Mouse (Mus musculus) liver, embryonic 14.5 days (tissue): ENCODE data around the gene Med24.

Source experiments
- CTCF ChIP-seq: IDR thresholded peaks from 2 replicates; pipeline ENCODE4 v1.5.1; 2016; ENCODE audit warnings: antibody characterized with exemption, low read depth, control low read depth
- EP300 ChIP-seq: IDR thresholded peaks from 2 replicates; pipeline ENCODE4 v1.6.1; 2016; ENCODE audit warnings: antibody characterized with exemption, low read depth

DNA sequence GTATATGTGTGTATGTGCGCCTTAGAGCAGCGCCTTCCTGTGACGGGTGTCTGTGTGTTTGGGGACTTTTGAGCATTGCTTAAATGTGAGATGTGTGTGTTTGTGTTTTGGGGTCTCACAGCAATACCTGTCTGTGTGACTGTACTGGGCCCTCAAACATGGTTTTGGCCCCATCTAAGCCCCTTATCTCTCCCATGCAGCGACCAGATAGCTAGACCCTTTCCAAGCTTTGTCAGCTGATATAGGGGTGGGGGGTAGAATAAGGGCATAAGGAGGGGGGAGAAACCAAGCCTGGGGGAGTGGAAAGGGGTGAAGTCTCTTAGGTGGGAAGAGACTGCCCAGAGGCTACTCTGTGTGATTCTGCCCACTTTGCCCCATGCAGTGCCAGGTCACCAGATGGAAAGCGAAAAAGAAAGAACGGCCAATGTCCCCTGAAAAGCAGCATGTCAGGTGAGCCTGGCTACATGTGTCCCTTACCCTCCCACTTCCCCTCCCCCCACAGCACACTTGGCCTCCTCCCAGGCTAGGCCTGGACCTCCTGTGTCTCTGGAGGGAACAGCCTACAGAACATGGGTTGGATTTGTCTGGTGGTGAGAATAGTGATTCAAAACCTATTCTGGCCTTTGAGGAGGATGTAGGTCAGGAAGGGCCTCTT, 26.6 kb upstream of the Med24 start:
- TF ChIP-seq CTCF (no peak), EP300 (peak; percentile 73)
